ENCODE assay signal across 12 mouse cellular contexts in genomic region chr4:119188060-119188785, GRCm38 (mm10). TPM values are rescaled to one million over a fixed set of nuclear protein-coding genes. Genes with fewer than 3 reads are reported as not detected.
DNase-seq lines count a peak whose midpoint lies in the region; ATAC-seq and TF ChIP-seq lines count a peak whose summit lies in the region.
"Had no signal": no experiment of that assay in that cellular context is flagged by ENCODE, and none has a peak within 500 bp of the region (broad histone marks: within the 10 kb centered on the region; RNA-seq: fewer than 3 reads in every experiment).

No protein-coding gene starts in this region.

- DNase-seq in MEL-GATA-1-ER (ENCODE audit: extremely low read depth, low read depth) (peak; percentile 87), adipocyte (ENCODE audit: low spot score) (no peak)
- no peak for DNase-seq in thymus, postnatal 25 days
- DNase-seq in cerebellum, postnatal 10 days = no peak
- DNase-seq: cerebellum, postnatal 14 days; kidney, postnatal 4 days; lung, postnatal 10 days; thymus, postnatal 4 days had no signal

- H3K4me2 ChIP-seq in intestine, postnatal 0 days (replicated peaks; ENCODE audit: low read depth) = no peak overlapping the region
- no peak overlapping the region for H3K4me2 ChIP-seq in intestine, embryonic 16.5 days (ENCODE audit: low read depth, low read length)

- 35% methylated on average over 11 of the region's 11 CpGs for WGBS in intestine, postnatal 0 days
- WGBS in intestine, embryonic 16.5 days = 40% methylated on average over 11 of the region's 11 CpGs

- no peak overlapping the region for H3K4me3 ChIP-seq in intestine, postnatal 0 days (ENCODE audit: low read depth, low read length)
- H3K4me3 ChIP-seq in intestine, embryonic 16.5 days (ENCODE audit: low read length) = no peak overlapping the region
- H3K4me3 ChIP-seq in erythroblast, embryonic 14.5 days (replicated peaks) = peak overlapping the region; percentile 70

- H3K36me3 ChIP-seq in intestine, postnatal 0 days (ENCODE audit: control insufficient read depth, insufficient read depth) = no peaks in the 10 kb centered on the region
- H3K36me3 ChIP-seq in intestine, embryonic 16.5 days (ENCODE audit: control insufficient read depth, insufficient read depth, low read length) = no peaks in the 10 kb centered on the region
- peaks cover 61% of the 10 kb centered on the region for H3K36me3 ChIP-seq in erythroblast, embryonic 14.5 days (ENCODE audit: control insufficient read depth)

- TF ChIP-seq CTCF in intestine, postnatal 0 days (IDR thresholded peaks at IDR 0.05; ENCODE audit: low read depth) = peak; percentile 55

- no peaks in the 10 kb centered on the region for H3K4me1 ChIP-seq in intestine, postnatal 0 days (replicated peaks; ENCODE audit: control insufficient read depth, insufficient read depth, low read length)
- no peaks in the 10 kb centered on the region for H3K4me1 ChIP-seq in intestine, embryonic 16.5 days (ENCODE audit: control insufficient read depth, insufficient read depth, low read length)
- H3K4me1 ChIP-seq in erythroblast, embryonic 14.5 days (ENCODE audit: control insufficient read depth) = peaks cover 79% of the 10 kb centered on the region

- no peak overlapping the region for H3K27ac ChIP-seq in intestine, postnatal 0 days (ENCODE audit: low read depth, low read length)
- no peak overlapping the region for H3K27ac ChIP-seq in intestine, embryonic 16.5 days (ENCODE audit: low read length)

- H3K27me3 ChIP-seq in intestine, postnatal 0 days (replicated peaks; ENCODE audit: control insufficient read depth, insufficient read depth, low read length) = no peaks in the 10 kb centered on the region; the same call in 1 of the 2 replicates
- no peaks in the 10 kb centered on the region for H3K27me3 ChIP-seq in intestine, embryonic 16.5 days (replicated peaks; ENCODE audit: control insufficient read depth, insufficient read depth, low read length)
- no peaks in the 10 kb centered on the region; the same call in 1 of the 2 replicates for H3K27me3 ChIP-seq in erythroblast, embryonic 14.5 days (ENCODE audit: control insufficient read depth)

- no peaks in the 10 kb centered on the region for H3K9me3 ChIP-seq in intestine, postnatal 0 days (ENCODE audit: control insufficient read depth)
- H3K9me3 ChIP-seq in intestine, embryonic 16.5 days (ENCODE audit: control insufficient read depth, low read length) = no peaks in the 10 kb centered on the region
- H3K9me3 ChIP-seq in erythroblast, embryonic 14.5 days (ENCODE audit: control insufficient read depth, low read length) = no peaks in the 10 kb centered on the region

- no peak for ATAC-seq in intestine, postnatal 0 days
- ATAC-seq in intestine, embryonic 16.5 days = no peak
- ATAC-seq in megakaryocyte, adult 5-6 weeks (ENCODE audit: poor library complexity, severe bottlenecking) = peak; percentile 59

- no peak overlapping the region for H3K9ac ChIP-seq in intestine, postnatal 0 days (ENCODE audit: low read depth, low read length)
- H3K9ac ChIP-seq in intestine, embryonic 16.5 days (ENCODE audit: low read depth, low read length) = no peak overlapping the region

RNA-seq across cellular contexts. Expression of gene Ermap, which starts 1.6 kb away (rescaled TPM):
- polyA plus RNA-seq in intestine, postnatal 0 days (2015; fragmentation: Nextera tagmentation; extraction: Ambion mirVana) = 0.05 and 0.18 TPM in 2 replicates
- 2.4 and 4.7 TPM in 2 replicates for polyA plus RNA-seq in intestine, embryonic 16.5 days (2015; fragmentation: Nextera tagmentation; extraction: Ambion mirVana)
- 27.7 and 29.4 TPM in 2 replicates for polyA plus RNA-seq in erythroblast, embryonic 14.5 days (2012)
- total RNA-seq in megakaryocyte, adult 5-6 weeks (2015) = 4.4 and 10.0 TPM in 2 replicates
- total RNA-seq in megakaryocyte, adult 5-6 weeks (2017) = 3.7 and 8.2 TPM in 2 replicates

RNA-seq across cellular contexts. Expression of gene Svbp, which starts 6.9 kb away (rescaled TPM):
- 88.1 and 91.6 TPM in 2 replicates for polyA plus RNA-seq in intestine, postnatal 0 days (2015; fragmentation: Nextera tagmentation; extraction: Ambion mirVana)
- 92.4 and 100 TPM in 2 replicates for polyA plus RNA-seq in intestine, embryonic 16.5 days (2015; fragmentation: Nextera tagmentation; extraction: Ambion mirVana)
- 49.7 and 52.4 TPM in 2 replicates for polyA plus RNA-seq in erythroblast, embryonic 14.5 days (2012)
- 20.6 and 28.6 TPM in 2 replicates for total RNA-seq in megakaryocyte, adult 5-6 weeks (2015)
- 19.7 and 42.9 TPM in 2 replicates for total RNA-seq in megakaryocyte, adult 5-6 weeks (2017)

RNA-seq across cellular contexts. Expression of gene Zfp691, which starts 14.2 kb away (rescaled TPM):
- 3.4 and 3.6 TPM in 2 replicates for polyA plus RNA-seq in intestine, postnatal 0 days (2015; fragmentation: Nextera tagmentation; extraction: Ambion mirVana)
- polyA plus RNA-seq in intestine, embryonic 16.5 days (2015; fragmentation: Nextera tagmentation; extraction: Ambion mirVana) = 4.3 and 5.0 TPM in 2 replicates
- 1.8 and 2.0 TPM in 2 replicates for polyA plus RNA-seq in erythroblast, embryonic 14.5 days (2012)
- 7.0 and 10.2 TPM in 2 replicates for total RNA-seq in megakaryocyte, adult 5-6 weeks (2015)
- total RNA-seq in megakaryocyte, adult 5-6 weeks (2017) = 1.9 and 4.5 TPM in 2 replicates

RNA-seq across cellular contexts. Expression of gene Tmem269, which starts 29.8 kb away (rescaled TPM):
- polyA plus RNA-seq in intestine, postnatal 0 days (2015; fragmentation: Nextera tagmentation; extraction: Ambion mirVana) = 0.10 and 0.12 TPM in 2 replicates
- not detected in 2 replicates for polyA plus RNA-seq in intestine, embryonic 16.5 days (2015; fragmentation: Nextera tagmentation; extraction: Ambion mirVana)
- polyA plus RNA-seq in erythroblast, embryonic 14.5 days (2012) = not detected in 2 replicates
- total RNA-seq in megakaryocyte, adult 5-6 weeks (2015) = not detected in 2 replicates
- total RNA-seq in megakaryocyte, adult 5-6 weeks (2017) = not detected in 2 replicates

RNA-seq across cellular contexts. Expression of gene AU022252, which starts 44.3 kb away (rescaled TPM):
- polyA plus RNA-seq in intestine, postnatal 0 days (2015; fragmentation: Nextera tagmentation; extraction: Ambion mirVana) = 15.0 and 15.1 TPM in 2 replicates
- 26.3 and 27.3 TPM in 2 replicates for polyA plus RNA-seq in intestine, embryonic 16.5 days (2015; fragmentation: Nextera tagmentation; extraction: Ambion mirVana)
- 1.0 and 1.4 TPM in 2 replicates for polyA plus RNA-seq in erythroblast, embryonic 14.5 days (2012)
- 2.1 and 4.5 TPM in 2 replicates for total RNA-seq in megakaryocyte, adult 5-6 weeks (2015)
- 2.9 and 6.6 TPM in 2 replicates for total RNA-seq in megakaryocyte, adult 5-6 weeks (2017)
